Mouse (Mus musculus) testis, postnatal 14 days (tissue): ENCODE measurements around the gene Ddx59.

ENCODE experiments used
- DNase-seq: peaks from one replicate; pipeline ENCODE4 v3.0.0; 2021; ENCODE audit warnings: low spot score

Gene Ddx59

DNA sequence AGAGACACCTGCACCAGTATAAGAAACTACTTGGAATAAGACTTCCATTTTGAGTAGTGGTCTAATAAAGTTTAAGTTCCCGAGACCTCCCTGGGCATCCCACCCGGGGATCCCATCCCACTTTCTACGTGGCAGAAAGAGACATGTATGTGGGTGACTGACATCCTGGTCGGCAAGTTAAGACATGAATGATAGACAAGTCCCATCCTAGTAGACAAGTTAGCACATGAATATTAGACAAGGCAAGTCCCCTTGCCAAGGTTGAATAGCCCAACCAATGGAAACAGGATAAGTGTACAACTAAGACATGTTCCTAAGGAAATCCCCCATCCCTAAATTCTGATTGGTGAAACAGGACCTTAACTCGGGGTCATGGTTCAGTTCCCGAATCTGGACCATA lies 34.5 kb downstream of the Ddx59 start:
- no peak for DNase-seq

DNA sequence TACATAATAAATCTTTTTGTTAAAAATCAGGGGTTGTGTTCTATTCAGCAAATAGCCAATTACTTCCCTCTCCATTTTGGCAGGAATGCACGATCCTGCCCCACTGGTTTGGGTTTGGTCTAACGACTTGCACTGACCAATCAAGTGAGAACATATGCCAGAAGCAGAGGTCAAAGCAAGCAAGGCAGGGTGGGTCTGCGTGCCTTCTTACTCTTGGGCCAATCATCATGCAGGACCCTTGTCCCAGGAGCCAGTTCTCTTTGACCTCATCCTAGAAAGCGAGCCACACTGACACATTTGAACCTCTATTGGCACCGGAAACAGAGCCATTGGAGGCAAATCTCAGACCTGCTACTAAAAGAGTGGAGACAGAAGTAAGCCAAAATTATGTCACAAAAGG lies 35.1 kb downstream of the Ddx59 start:
- DNase-seq: no peak

DNA sequence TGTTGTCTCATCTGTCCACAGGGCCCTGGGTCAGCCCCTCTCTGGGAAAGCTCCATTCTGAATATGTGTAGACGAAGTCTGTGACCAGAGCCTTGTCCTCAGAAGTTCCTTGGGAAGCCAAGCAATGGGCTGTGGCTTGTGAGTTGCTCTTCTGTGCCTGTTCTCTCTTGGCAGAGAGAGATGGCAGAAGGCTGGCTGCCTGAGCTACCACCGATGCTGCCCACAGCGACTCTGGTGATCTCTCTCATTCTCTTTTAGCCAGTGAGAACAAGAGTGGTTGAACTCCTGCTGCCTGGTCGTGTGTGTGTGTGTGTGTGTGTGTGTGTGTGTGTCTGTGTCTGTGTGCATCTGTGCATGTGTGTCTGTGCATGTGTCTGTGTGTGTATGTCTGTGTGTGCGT lies 37.4 kb downstream of the Ddx59 start:
- DNase-seq: no peak

DNA sequence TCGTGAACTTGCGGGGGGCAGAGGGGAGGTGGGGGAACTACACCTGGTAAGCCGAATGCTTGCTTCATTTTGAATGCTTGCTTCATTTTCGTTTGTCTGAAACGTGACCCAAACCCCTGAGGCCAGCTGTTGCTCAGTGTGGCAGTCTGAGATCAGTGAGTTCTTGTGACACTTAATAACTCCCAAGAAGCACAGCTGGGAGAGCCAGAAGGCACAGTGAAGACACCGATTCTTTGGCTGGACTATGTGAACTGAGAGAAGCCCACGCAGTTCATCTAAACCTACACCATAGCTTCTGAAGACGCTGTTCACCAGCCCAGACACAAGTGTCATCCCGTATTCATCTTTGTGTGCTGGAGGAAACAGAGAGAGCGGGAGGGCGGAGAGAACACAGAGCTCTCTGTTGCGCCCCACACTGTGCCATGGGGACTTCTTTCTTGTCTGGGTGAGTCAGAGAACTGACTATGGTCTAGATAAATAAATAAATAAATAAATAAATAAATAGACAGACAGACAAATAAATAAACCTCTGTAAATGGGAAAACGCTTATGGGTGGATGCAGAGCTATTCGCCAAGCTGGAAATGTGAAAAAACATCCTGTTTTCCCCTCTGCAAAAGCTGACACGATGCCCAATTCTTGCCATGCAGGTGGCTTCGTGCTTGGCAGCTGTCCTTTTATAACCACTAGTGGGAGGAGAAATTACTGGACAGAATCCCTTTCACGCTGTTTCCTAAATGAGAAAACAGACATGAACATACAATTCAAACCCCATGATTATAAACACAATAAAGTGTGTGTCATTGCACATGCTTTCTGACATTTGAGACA lies 40.9 kb downstream of the Ddx59 start:
- DNase-seq: no peak

DNA sequence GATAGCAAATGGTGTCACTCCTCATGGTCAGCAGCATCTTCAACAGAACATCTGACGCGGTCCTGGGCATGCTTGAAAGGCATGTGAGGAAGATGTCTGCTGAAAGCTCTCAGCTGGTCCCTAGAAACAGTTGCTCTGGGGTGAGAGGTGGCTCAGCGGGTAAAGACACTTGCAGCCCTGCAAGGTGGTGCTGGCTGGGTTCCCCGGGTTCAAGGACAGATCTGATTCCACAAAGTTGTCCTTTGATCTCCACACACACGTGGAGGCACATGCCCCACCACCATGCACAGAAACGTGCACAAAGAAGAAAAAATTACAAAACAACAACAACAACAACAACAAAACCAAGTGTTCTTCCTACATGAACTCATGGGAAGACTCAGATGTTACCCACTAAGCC lies 41.7 kb downstream of the Ddx59 start:
- DNase-seq: no peak

DNA sequence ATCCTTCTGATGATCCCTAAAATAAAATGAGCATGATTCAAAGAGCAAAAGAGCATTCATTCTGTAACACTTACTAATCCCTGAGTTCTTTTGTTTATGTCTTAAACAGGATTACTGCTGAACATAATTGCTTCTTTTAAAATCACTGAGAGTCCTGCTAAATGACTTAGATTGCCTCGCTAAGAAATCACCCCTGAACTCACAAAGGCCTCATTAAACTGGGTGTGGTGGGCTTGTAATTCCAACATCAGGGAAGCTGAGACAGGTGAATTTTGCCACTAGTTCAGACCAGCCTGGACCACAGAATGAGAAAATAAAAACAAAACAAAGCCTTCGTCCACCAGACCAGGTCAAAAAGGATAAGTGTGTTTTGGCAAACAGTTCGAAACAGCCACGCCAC lies 42.3 kb downstream of the Ddx59 start:
- no peak for DNase-seq

DNA sequence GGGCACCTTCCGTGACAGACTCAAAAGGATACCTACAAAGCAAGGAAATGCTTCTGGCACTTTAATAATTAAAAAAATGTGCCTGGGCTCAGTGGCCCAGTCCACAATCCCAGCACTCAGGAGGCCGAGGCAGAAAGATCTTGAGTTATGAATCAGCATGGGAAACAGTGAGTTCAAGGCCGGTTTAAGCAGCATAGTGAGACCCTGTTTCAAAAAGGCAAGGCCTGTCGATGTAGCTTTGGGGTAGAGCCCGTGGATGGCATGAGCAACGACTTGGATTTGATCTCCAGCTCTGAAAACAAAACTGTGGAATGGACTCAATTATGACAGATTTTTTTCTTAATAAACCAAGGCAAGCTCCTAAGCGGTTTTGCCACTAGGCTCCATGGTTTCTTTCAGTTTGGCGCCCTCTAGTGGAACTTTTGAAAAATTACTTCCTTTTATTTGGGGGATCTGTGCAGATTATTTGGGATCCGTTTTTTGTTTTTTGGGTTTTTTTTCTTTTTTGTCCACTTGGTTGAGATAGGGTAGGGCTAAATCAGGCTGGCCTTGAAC lies 43.7 kb downstream of the Ddx59 start:
- no peak for DNase-seq

DNA sequence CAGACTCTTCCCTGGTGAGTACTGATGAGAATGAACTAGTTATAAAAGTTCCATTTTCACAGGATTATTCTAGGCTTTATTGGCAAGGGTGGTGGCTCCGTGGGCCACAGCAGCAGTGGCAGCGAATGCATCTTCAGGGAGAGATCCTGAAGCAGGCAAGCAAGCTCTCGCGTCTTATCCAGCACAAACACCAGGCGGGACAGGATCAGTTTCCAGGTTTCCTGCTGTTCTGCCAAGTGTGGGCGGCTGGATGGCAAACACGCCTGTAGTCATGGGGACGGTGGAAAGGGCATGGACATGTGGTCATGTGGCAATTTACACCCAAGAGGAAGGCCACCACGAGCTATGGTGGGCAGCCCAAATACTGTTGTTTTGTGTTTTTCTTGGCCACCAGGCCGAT lies 47.4 kb downstream of the Ddx59 start:
- DNase-seq: no peak

DNA sequence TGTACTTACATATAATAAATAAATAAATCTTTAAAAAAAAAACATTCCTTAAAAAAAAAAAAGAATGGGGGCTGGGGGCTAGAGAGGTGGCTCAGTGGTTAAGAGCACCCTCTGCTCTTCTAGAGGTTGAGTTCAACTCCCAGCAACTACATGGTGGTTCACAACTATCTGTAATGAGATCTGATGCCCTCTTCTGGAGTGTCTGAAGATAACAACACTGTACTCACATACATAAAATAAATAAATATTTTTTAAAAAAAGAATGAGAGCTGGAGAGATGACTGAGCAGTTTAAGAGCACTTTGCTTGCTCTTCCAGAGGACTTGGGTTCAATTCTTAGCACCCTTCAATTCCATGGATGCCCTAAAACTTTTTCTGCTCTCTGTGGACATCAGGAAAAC lies 50.1 kb downstream of the Ddx59 start:
- DNase-seq: no peak

DNA sequence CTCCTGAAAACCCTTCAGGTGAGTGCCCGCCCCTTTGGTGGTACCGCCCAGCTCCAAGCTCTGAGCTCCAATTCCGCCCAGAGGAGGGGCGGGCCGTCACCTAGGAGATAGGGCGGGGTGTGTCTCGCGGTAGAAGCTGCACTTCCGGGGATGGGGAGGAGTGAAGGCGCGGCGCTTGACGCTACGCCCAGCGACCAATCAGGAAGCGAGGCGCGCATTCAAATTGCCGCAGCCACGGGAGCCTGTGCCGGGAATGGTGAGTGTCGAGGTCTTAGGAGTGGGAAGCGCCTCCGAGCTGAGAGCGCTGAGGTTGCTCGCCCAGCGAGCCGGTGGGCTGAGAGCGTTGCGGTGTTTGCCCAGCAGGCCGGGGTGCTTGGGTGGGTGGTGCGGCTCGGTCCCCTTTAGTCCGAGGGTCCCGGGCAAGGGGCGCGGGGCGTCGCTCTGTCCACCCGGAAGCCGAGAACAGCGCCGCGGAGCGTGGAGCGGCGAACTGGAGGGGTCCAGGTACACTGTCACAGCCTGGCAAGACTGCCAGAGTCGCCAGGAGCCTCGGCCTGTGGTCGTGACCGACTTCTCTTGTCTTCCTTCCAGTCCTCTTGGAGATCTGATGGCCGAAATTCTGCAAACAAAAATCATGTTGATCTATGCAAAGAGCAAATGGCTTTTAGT lies 51.2 kb downstream of the Ddx59 start, which contains the start of gene Kif14:
Kif14 (plus strand) TSS at position 201 of the 669 bp plus-strand sequence.
- DNase-seq: peak; percentile 97

DNA sequence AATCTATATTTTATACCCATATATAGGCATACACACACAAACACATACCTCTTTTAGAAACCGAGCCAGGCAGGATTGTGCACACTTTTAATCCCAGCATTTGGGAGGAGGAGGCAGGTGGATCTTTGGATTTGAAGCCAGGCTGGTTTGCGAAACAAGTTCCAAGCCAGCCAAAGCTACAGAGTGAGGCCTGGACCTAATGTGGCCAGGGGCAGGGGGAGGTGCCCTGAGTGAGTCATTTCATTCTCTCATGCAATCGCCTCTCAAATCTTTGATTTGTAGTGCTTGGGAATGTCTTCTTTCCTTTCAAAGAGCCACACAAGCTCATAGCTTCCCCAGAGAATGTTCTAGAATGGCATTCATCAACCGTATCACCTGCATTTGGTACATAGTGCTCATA lies 54.3 kb downstream of the Ddx59 start:
- DNase-seq: no peak

DNA sequence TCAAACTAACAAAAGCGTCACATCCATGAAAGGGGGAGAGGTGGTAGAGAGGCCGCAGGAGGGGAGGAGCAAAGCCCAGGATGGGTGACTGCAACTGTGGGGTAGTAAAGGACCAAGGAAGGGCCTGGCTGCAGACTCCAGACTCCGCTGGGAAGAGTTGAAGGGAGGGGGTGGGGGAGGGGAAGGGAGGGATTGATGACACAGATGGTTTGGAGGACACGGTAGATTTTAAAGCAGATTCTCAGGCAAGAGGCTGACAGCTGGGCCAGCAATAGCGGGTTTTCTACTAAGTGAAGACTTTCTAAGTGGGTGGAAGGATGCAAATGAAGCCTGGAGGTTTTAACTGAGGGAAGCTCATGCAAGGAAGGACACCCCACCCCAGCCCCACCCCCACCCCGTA lies 55.4 kb downstream of the Ddx59 start:
- no peak for DNase-seq
